Mouse (Mus musculus): Measurements from ENCODE around the gene Lgalsl.

- TF ChIP-seq POLR2A (IDR thresholded peaks at IDR 0.05; ENCODE audit: borderline replicate concordance, extremely low read depth, low read depth, low read length) (no peak), CTCF (IDR thresholded peaks at IDR 0.05; ENCODE audit: insufficient read depth, low read length) (no peak)
Observed at GRCm38 (mm10) chr11:20823301-20823700, 7.6 kb downstream of the Lgalsl start.
